Mouse (Mus musculus): ENCODE measurements at regions not wholly inside any gene's neighbourhood (a gene's known extent, or its start where the extent isn't known, plus 50 kb on each side); places are given as distances from the start of the nearest gene placed in this dataset.

GRCm38 (mm10) chrX:12219474-12219873, 59.3 kb upstream of the Bcor start:
- no peak for ATAC-seq

- ATAC-seq, result no peak
Observed at GRCm38 (mm10) chrX:12224314-12224713, 64.2 kb upstream of the Bcor start.

GRCm38 (mm10) chrX:12225116-12225891, 65.1 kb upstream of the Bcor start:
- no peak for ATAC-seq

GRCm38 (mm10) chrX:12225892-12226206, 65.7 kb upstream of the Bcor start:
- no peak for ATAC-seq

- ATAC-seq, result no peak
Observed at GRCm38 (mm10) chrX:12240505-12241011, 80.4 kb upstream of the Bcor start.

- no peak for ATAC-seq
Observed at GRCm38 (mm10) chrX:12241751-12242150, 81.6 kb upstream of the Bcor start.

- no peak for ATAC-seq
Observed at GRCm38 (mm10) chrX:12249071-12249470, 88.9 kb upstream of the Bcor start.

- ATAC-seq, result no peak
Observed at GRCm38 (mm10) chrX:12249911-12250310, 89.8 kb upstream of the Bcor start.

GRCm38 (mm10) chrX:12251853-12252679, 91.9 kb upstream of the Bcor start:
- ATAC-seq, result peak; percentile 91

- peak; percentile 32 for ATAC-seq
Observed at GRCm38 (mm10) chrX:12252680-12253021, 92.5 kb upstream of the Bcor start.

GRCm38 (mm10) chrX:12256758-12257157, 96.6 kb upstream of the Bcor start:
- no peak for ATAC-seq

- no peak for ATAC-seq
Observed at GRCm38 (mm10) chrX:12263834-12264233, 103.7 kb upstream of the Bcor start.

GRCm38 (mm10) chrX:12284741-12285140, 124.6 kb upstream of the Bcor start:
- no peak for ATAC-seq

GRCm38 (mm10) chrX:12285141-12285540, 125.0 kb upstream of the Bcor start:
- ATAC-seq, result no peak

- ATAC-seq, result no peak
Observed at GRCm38 (mm10) chrX:12285976-12286909, 126.1 kb upstream of the Bcor start.

GRCm38 (mm10) chrX:12286910-12287522, 126.9 kb upstream of the Bcor start:
- ATAC-seq, result no peak

- no peak for ATAC-seq
Observed at GRCm38 (mm10) chrX:12287656-12288561, 127.8 kb upstream of the Bcor start.

- ATAC-seq, result no peak
Observed at GRCm38 (mm10) chrX:12288562-12289117, 128.5 kb upstream of the Bcor start.

- ATAC-seq, result no peak
Observed at GRCm38 (mm10) chrX:12293146-12293545, 133.0 kb upstream of the Bcor start.

GRCm38 (mm10) chrX:12294452-12294851, 134.3 kb upstream of the Bcor start:
- no peak for ATAC-seq

- ATAC-seq, result no peak
Observed at GRCm38 (mm10) chrX:12294941-12295340, 134.8 kb upstream of the Bcor start.
